Mouse (Mus musculus) heart, embryonic 12.5 days (tissue): ENCODE results near the gene Fbxl5. TPM values are rescaled to one million over a fixed set of nuclear protein-coding genes. Genes with fewer than 3 reads are reported as not detected.
A peak's percentile ranks its signal among the peaks of the same experiment; 100 is the strongest.

Experiments used
- ATAC-seq: fragments of 200-750 bp; cut with Nextera tagmentation; 2 replicates; pipeline ENCODE4 v1.8.0; 2017; ENCODE audit warnings: moderate TSS enrichment, moderate library complexity; ENCODE audit not compliant: insufficient number of reproducible peaks, low FRiP score
- H3K27ac ChIP-seq: fragments of 300-500 bp; sonication (generic); 2 replicates; pipeline ENCODE4 v1.5.1; 2016; ENCODE audit warnings: mild to moderate bottlenecking, moderate library complexity; ENCODE audit not compliant: poor library complexity, severe bottlenecking
- H3K27me3 ChIP-seq: fragments of 300-500 bp; sonication (generic); replicated peaks from 2 replicates; pipeline ENCODE4 v1.6.1; 2016; ENCODE audit warnings: mild to moderate bottlenecking, moderate library complexity
- H3K36me3 ChIP-seq: fragments of 300-500 bp; sonication (generic); 2 replicates; pipeline ENCODE4 v1.6.1; 2016; ENCODE audit warnings: mild to moderate bottlenecking, moderate library complexity
- H3K4me1 ChIP-seq: fragments of 300-500 bp; sonication (generic); replicated peaks from 2 replicates; pipeline ENCODE4 v1.6.1; 2016; ENCODE audit warnings: mild to moderate bottlenecking
- H3K4me2 ChIP-seq: fragments of 300-500 bp; sonication (generic); 2 replicates; pipeline ENCODE4 v1.6.1; 2016; ENCODE audit warnings: mild to moderate bottlenecking, moderate library complexity
- H3K4me3 ChIP-seq: fragments of 300-500 bp; sonication (generic); 2 replicates; pipeline ENCODE4 v1.5.1; 2016; ENCODE audit warnings: mild to moderate bottlenecking
- H3K9ac ChIP-seq: fragments of 300-500 bp; sonication (generic); 2 replicates; pipeline ENCODE4 v1.6.1; 2016; ENCODE audit warnings: mild to moderate bottlenecking, moderate library complexity
- H3K9me3 ChIP-seq: fragments of 300-500 bp; sonication (generic); replicated peaks from 2 replicates; pipeline ENCODE4 v1.6.1; 2016; ENCODE audit warnings: mild to moderate bottlenecking, moderate library complexity
- WGBS: fragments of 180-500 bp; shearing (Covaris S2); methylation state at CpG from one replicate; pipeline ENCODE4 v1.1.7; 2016; 5-methylcytosine and 5-hydroxymethylcytosine counted together
- polyA plus RNA-seq: library from polyadenylated mRNA; unstranded; fragments of >200 nt; fragmentation: Nextera tagmentation; extraction: Ambion mirVana; gene quantifications from 2 replicates; pipeline ENCODE4 v1.2.1, GENCODE M21; 2016

Fbxl5 gene
- polyA plus RNA-seq, 1 experiment from 2014 or later = 48.2 TPM

DNA sequence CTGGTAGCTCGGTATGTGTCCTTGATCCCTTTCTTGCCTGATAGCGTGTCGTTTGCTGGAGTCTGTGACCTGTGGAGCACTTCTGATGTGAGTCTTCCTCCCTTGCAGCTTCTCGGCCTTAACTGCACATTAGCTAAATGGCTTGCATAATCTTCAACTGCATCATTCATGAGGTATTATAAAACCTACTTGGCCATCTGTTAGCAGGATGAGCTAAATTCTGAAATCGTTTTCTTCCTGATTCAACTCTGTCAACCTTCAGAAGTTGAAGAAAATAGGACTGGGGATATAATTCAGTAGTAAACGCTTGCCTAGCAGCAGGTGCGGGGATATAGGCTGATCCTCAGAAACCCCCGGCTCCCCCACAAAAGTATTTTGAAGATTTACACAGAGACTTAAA is 89.1 kb downstream of the Fbxl5 start:
- peaks cover 47% of the 10 kb centered on the region for H3K36me3 ChIP-seq
- no peak overlapping the region for H3K4me3 ChIP-seq
- H3K4me1 ChIP-seq = peaks cover 13% of the 10 kb centered on the region
- ATAC-seq = no peak
- no peak overlapping the region for H3K27ac ChIP-seq
- H3K4me2 ChIP-seq = no peak overlapping the region
- no peaks in the 10 kb centered on the region for H3K27me3 ChIP-seq
- WGBS = 86% methylated on average over 8 of the region's 8 CpGs
- no peak overlapping the region for H3K9ac ChIP-seq
- H3K9me3 ChIP-seq = no peaks in the 10 kb centered on the region

DNA sequence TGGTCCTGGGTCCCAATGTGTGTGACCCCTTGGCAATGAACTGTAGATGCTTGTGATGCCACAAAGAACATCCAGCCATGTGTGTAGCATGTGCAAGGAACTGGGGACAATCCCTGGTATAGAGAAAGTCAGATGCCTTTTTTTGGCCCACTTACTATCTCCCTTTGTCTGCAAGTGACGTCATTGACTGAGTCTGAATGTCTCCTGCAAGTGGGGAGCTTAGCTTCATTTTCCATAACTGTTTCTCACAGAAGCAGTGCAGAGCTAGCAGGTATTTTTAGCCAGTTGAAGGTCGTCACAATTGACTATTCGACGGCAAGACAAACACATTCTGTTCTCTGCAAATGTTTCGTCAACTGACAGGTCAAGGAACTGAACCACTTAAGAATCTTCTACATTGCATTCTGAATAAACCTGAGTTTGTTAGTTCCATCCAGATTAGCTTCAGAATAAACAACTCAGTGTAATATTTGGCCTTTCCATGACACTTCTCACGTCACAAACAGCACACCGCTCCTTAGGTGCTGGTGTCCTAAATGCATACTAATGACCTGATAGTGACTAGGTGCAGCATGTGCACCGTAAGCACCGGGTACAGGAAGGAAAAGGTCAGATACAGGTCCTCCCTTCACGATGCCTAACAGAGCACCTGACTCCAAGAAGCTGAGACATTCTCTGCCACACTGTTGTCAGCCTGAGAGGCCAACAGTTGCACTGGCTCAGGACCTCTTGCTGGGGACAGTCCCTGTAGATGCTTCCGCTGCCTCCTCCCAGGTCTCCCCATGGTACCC is 92.9 kb downstream of the Fbxl5 start:
- H3K27me3 ChIP-seq = no peaks in the 10 kb centered on the region
- no peak overlapping the region for H3K4me3 ChIP-seq
- no peak; the same call in 1 of the 2 replicates for ATAC-seq
- H3K9me3 ChIP-seq = no peaks in the 10 kb centered on the region
- WGBS = 49% methylated on average over 11 of the region's 11 CpGs
- peak overlapping the region; percentile 47 for H3K27ac ChIP-seq
- H3K36me3 ChIP-seq = peaks cover 52% of the 10 kb centered on the region
- no peak overlapping the region for H3K9ac ChIP-seq
- peaks cover 13% of the 10 kb centered on the region for H3K4me1 ChIP-seq
- no peak overlapping the region for H3K4me2 ChIP-seq

DNA sequence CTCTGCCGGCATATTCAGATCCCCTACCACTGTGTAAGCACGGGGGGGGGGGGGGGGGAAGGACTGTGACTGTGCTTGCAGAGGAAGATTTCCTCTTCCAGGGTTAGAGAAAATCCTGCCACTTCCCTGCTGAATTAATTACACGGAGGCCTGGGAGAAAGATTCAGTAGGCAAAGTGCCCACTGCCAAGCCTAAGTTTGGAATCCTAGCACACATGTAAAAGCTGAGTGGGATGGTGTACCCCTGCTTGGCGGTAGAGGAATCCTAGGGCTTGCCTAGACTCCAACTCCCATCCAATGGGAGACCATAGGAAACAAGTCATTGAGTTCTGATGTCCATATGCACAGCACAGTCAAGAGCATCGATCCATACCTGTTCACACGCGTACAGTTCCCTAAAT is 97.6 kb downstream of the Fbxl5 start:
- WGBS = 85% methylated on average over 7 of the region's 7 CpGs
- Histone ChIP-seq H3K4me1 (peaks cover 11% of the 10 kb centered on the region), H3K4me3 (no peak overlapping the region), H3K27me3 (no peaks in the 10 kb centered on the region), H3K9me3 (no peaks in the 10 kb centered on the region), H3K27ac (no peak overlapping the region), H3K36me3 (peaks cover 69% of the 10 kb centered on the region), H3K4me2 (no peak overlapping the region), H3K9ac (no peak overlapping the region)
- no peak for ATAC-seq

DNA sequence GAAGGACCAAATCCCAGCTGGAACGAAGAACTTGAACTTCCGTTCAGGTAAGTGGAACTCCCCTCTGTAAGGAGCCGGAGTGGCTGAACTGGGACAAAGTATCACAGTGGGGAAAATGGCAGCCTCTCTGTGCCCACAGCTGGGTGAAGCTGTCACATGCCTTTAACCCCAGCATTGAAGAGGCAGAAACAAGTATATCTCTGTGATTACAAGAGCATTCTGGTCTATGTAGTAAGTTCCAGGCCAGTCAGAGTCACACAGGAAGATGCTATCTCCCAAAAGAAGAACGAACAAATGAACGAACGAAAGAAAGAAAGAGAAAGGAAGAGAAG is 99.0 kb downstream of the Fbxl5 start:
- Histone ChIP-seq H3K36me3 (peaks cover 77% of the 10 kb centered on the region), H3K9ac (no peak overlapping the region), H3K4me1 (no peaks in the 10 kb centered on the region; the same call in 1 of the 2 replicates), H3K9me3 (no peaks in the 10 kb centered on the region), H3K4me3 (no peak overlapping the region), H3K27ac (no peak overlapping the region), H3K27me3 (no peaks in the 10 kb centered on the region), H3K4me2 (no peak overlapping the region)
- no peak for ATAC-seq
- WGBS = 93% methylated on average over 6 of the region's 6 CpGs

GRCm38 (mm10) chr5:43721538-43722451 is 99.6 kb downstream of the Fbxl5 start:
- 67% methylated on average over 5 of the region's 5 CpGs for WGBS
- H3K27ac ChIP-seq = no peak overlapping the region
- no peaks in the 10 kb centered on the region for H3K27me3 ChIP-seq
- no peak overlapping the region for H3K9ac ChIP-seq
- H3K9me3 ChIP-seq = no peaks in the 10 kb centered on the region
- no peaks in the 10 kb centered on the region for H3K4me1 ChIP-seq
- H3K4me3 ChIP-seq = no peak overlapping the region
- ATAC-seq = no peak
- peaks cover 75% of the 10 kb centered on the region for H3K36me3 ChIP-seq
- no peak overlapping the region for H3K4me2 ChIP-seq

DNA sequence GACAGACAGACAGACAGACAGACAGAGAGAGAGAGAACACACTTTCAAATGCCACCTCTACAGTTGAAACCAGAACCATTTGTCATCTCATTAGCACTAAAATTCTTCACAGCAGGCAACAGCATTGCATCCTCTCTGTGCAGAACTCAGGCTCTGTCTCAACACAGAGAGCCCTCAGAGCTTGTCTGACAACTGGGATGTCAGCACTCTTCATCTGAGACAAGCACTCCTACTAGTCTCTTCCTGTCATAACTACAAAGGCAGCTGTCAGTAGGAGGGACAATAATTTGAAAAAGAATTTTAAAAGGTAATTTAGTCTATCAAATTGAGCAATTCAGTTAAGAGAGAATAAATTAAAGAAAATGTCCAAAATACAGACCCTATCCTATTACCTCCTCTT is 122.2 kb downstream of the Fbxl5 start:
- Histone ChIP-seq H3K27me3 (no peaks in the 10 kb centered on the region), H3K4me3 (no peak overlapping the region), H3K36me3 (peaks cover 85% of the 10 kb centered on the region), H3K4me1 (no peaks in the 10 kb centered on the region), H3K9me3 (no peaks in the 10 kb centered on the region), H3K9ac (no peak overlapping the region), H3K4me2 (no peak overlapping the region), H3K27ac (no peak overlapping the region)
- ATAC-seq = no peak

DNA sequence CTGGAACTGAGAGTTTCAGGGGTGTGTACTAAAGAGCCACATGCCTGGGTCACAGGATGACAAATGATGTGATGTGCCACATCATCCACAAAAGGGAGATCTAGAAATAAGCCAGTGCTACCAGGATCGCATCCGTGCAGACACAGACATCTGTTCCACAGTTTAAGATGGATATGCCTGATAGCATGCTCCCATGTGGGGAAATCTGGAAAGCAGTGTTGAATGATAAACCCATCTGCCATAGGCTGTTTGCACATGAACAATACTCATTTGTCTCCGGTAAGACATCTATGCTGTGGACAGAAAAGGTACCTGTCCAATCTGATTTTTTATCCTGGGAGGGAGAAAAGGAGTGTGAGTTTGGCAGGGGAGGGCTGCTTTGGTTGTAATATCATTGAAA is 124.3 kb downstream of the Fbxl5 start:
- 81% methylated on average over 3 of the region's 3 CpGs for WGBS
- Histone ChIP-seq H3K36me3 (peaks cover 74% of the 10 kb centered on the region), H3K27me3 (no peaks in the 10 kb centered on the region), H3K9ac (no peak overlapping the region), H3K4me2 (no peak overlapping the region), H3K4me1 (no peaks in the 10 kb centered on the region), H3K4me3 (no peak overlapping the region), H3K9me3 (no peaks in the 10 kb centered on the region), H3K27ac (no peak overlapping the region)
- ATAC-seq = no peak

Other genes with a start within 250 kb of the Fbxl5 start
- 9.8 and 10.0 TPM in 2 replicates for gene Cc2d2a, start 159.3 kb downstream of the Fbxl5 start, polyA plus RNA-seq
- 0.06 and 0.09 TPM in 2 replicates for gene Bst1, start 2.8 kb downstream of the Fbxl5 start, polyA plus RNA-seq
- 23.4 and 24.0 TPM in 2 replicates for gene Cd38, start 46.9 kb upstream of the Fbxl5 start, polyA plus RNA-seq
- 0.32 TPM in 1 of 2 replicates, not detected in the other for gene Gm7879, start 91.5 kb upstream of the Fbxl5 start, polyA plus RNA-seq
- gene Fgfbp1, start 160.1 kb upstream of the Fbxl5 start, polyA plus RNA-seq = 0.17 TPM in 1 of 2 replicates, not detected in the other